Mouse (Mus musculus) liver (tissue): ENCODE results near the gene Arl2bp.

Experiments used
- DNase-seq: peaks from one replicate; pipeline ENCODE4 v3.0.0-alpha.2; 2020; ENCODE audit warnings: mixed read lengths

Arl2bp gene

GRCm38 (mm10) chr8:94666456-94667308 lies at the start of gene Arl2bp:
Gene Arl2bp, plus strand, starts transcription at chr8:94666600.
- DNase-seq, result peak; percentile 95

GRCm38 (mm10) chr8:94624885-94625284 lies 41.5 kb upstream of the Arl2bp start:
- no peak for DNase-seq

GRCm38 (mm10) chr8:94633564-94634194 lies 32.7 kb upstream of the Arl2bp start:
- no peak for DNase-seq

GRCm38 (mm10) chr8:94634211-94634610 lies 32.2 kb upstream of the Arl2bp start:
- DNase-seq, result peak; percentile 49

- DNase-seq, result no peak
Observed at GRCm38 (mm10) chr8:94641183-94641582, 25.2 kb upstream of the Arl2bp start.

GRCm38 (mm10) chr8:94641938-94642337 lies 24.5 kb upstream of the Arl2bp start:
- no peak for DNase-seq

- no peak for DNase-seq
Observed at GRCm38 (mm10) chr8:94645202-94645601, 21.2 kb upstream of the Arl2bp start.

GRCm38 (mm10) chr8:94646165-94646564 lies 20.2 kb upstream of the Arl2bp start:
- no peak for DNase-seq

- DNase-seq, result no peak
Observed at GRCm38 (mm10) chr8:94649496-94649895, 16.9 kb upstream of the Arl2bp start.

GRCm38 (mm10) chr8:94652951-94653350 lies 13.4 kb upstream of the Arl2bp start:
- DNase-seq, result no peak

- peak; percentile 15 for DNase-seq
Observed at GRCm38 (mm10) chr8:94654994-94655393, 11.4 kb upstream of the Arl2bp start.

- DNase-seq, result no peak
Observed at GRCm38 (mm10) chr8:94658031-94658430, 8.4 kb upstream of the Arl2bp start.

- DNase-seq, result no peak
Observed at GRCm38 (mm10) chr8:94660418-94660817, 6.0 kb upstream of the Arl2bp start.

GRCm38 (mm10) chr8:94664722-94665121 lies 1.7 kb upstream of the Arl2bp start:
- DNase-seq, result no peak

- DNase-seq, result no peak
Observed at GRCm38 (mm10) chr8:94674384-94674783, 8.0 kb downstream of the Arl2bp start.

GRCm38 (mm10) chr8:94675923-94676322 lies 9.5 kb downstream of the Arl2bp start:
- DNase-seq, result no peak

- no peak for DNase-seq
Observed at GRCm38 (mm10) chr8:94678582-94678981, 12.2 kb downstream of the Arl2bp start.

- no peak for DNase-seq
Observed at GRCm38 (mm10) chr8:94680414-94680813, 14.0 kb downstream of the Arl2bp start.

GRCm38 (mm10) chr8:94682732-94683524 lies 16.5 kb downstream of the Arl2bp start:
- DNase-seq, result no peak

GRCm38 (mm10) chr8:94684287-94684686 lies 17.9 kb downstream of the Arl2bp start:
- DNase-seq, result no peak

GRCm38 (mm10) chr8:94685953-94686352 lies 19.6 kb downstream of the Arl2bp start:
- no peak for DNase-seq

- DNase-seq, result no peak
Observed at GRCm38 (mm10) chr8:94694701-94695100, 28.3 kb downstream of the Arl2bp start.

GRCm38 (mm10) chr8:94695341-94695993 lies 29.1 kb downstream of the Arl2bp start:
- no peak for DNase-seq
